Mouse (Mus musculus): Measurements from ENCODE around the gene Gm20403. TPM values are rescaled to one million over a fixed set of nuclear protein-coding genes. Genes with fewer than 3 reads are reported as not detected.

The Gm20403 gene
- polyA plus RNA-seq (2016; fragmentation: Nextera tagmentation; extraction: Ambion mirVana): not detected in 2 replicates

GRCm38 (mm10) chr12:54986052-54986717 is at the start of gene Gm20403:
Gene Gm20403 (minus strand): TSS chr12:54986529.
- Histone ChIP-seq H3K27me3 (no peaks in the 10 kb centered on the region), H3K4me1 (replicated peaks) (peaks cover 6% of the 10 kb centered on the region; the same call in 1 of the 2 replicates), H3K9ac (replicated peaks) (peak within 1 kb of the TSS; percentile 93), H3K4me2 (peak within 1 kb of the TSS; percentile 84), H3K9me3 (no peaks in the 10 kb centered on the region), H3K4me3 (replicated peaks) (peak within 1 kb of the TSS; percentile 90), H3K36me3 (peaks cover 5% of the 10 kb centered on the region; the same call in 1 of the 2 replicates), H3K27ac (peak within 1 kb of the TSS; percentile 92)
- under 1% methylated on average over 36 of the region's 60 CpGs for WGBS
- 0 out of 2 replicates have a peak, but pooled peaks have one; percentile 52 for ATAC-seq (ENCODE audit: insufficient number of reproducible peaks, insufficient read depth, low FRiP score, low TSS enrichment, low read depth)

GRCm38 (mm10) chr12:55027088-55027487 is 40.8 kb upstream of the Gm20403 start:
- no peak for ATAC-seq (ENCODE audit: insufficient number of reproducible peaks, insufficient read depth, low FRiP score, low TSS enrichment, low read depth)
- H3K27me3 ChIP-seq: no peaks in the 10 kb centered on the region

GRCm38 (mm10) chr12:55023284-55023683 is 37.0 kb upstream of the Gm20403 start:
- H3K4me2 ChIP-seq: no peak overlapping the region
- no peak overlapping the region for H3K27ac ChIP-seq
- WGBS: 67% methylated on average over 2 of the region's 2 CpGs
- H3K4me1 ChIP-seq (replicated peaks): no peaks in the 10 kb centered on the region
- no peaks in the 10 kb centered on the region for H3K36me3 ChIP-seq
- no peak overlapping the region for H3K9ac ChIP-seq (replicated peaks)
- no peaks in the 10 kb centered on the region for H3K9me3 ChIP-seq
- H3K4me3 ChIP-seq (replicated peaks): no peak overlapping the region
- no peak for ATAC-seq (ENCODE audit: insufficient number of reproducible peaks, insufficient read depth, low FRiP score, low TSS enrichment, low read depth)
- no peaks in the 10 kb centered on the region for H3K27me3 ChIP-seq

More at GRCm38 (mm10) chr12:55027088-55027487, 40.8 kb upstream of the Gm20403 start:
- Histone ChIP-seq H3K4me2 (no peak overlapping the region), H3K27ac (no peak overlapping the region), H3K36me3 (no peaks in the 10 kb centered on the region), H3K4me1 (replicated peaks) (no peaks in the 10 kb centered on the region), H3K9ac (replicated peaks) (no peak overlapping the region), H3K4me3 (replicated peaks) (no peak overlapping the region), H3K9me3 (no peaks in the 10 kb centered on the region)
- WGBS: 22% methylated on average over 3 of the region's 3 CpGs

GRCm38 (mm10) chr12:55019421-55019877 is 33.1 kb upstream of the Gm20403 start:
- Histone ChIP-seq H3K4me3 (replicated peaks) (no peak overlapping the region), H3K36me3 (no peaks in the 10 kb centered on the region), H3K4me2 (no peak overlapping the region), H3K4me1 (replicated peaks) (peaks cover 11% of the 10 kb centered on the region; the same call in 1 of the 2 replicates), H3K9me3 (no peaks in the 10 kb centered on the region), H3K9ac (replicated peaks) (no peak overlapping the region), H3K27me3 (no peaks in the 10 kb centered on the region), H3K27ac (no peak overlapping the region)
- WGBS: 79% methylated on average over 7 of the region's 7 CpGs
- ATAC-seq (ENCODE audit: insufficient number of reproducible peaks, insufficient read depth, low FRiP score, low TSS enrichment, low read depth): no peak

- Histone ChIP-seq H3K4me3 (replicated peaks) (no peak overlapping the region), H3K4me2 (no peak overlapping the region), H3K27ac (0 out of 2 replicates have a peak overlapping the region, but pooled peaks have one; percentile 4), H3K9me3 (no peaks in the 10 kb centered on the region), H3K36me3 (no peaks in the 10 kb centered on the region), H3K9ac (replicated peaks) (no peak overlapping the region), H3K4me1 (replicated peaks) (peaks cover 11% of the 10 kb centered on the region; the same call in 1 of the 2 replicates), H3K27me3 (no peaks in the 10 kb centered on the region)
- 34% methylated on average over 9 of the region's 9 CpGs for WGBS
- ATAC-seq (ENCODE audit: insufficient number of reproducible peaks, insufficient read depth, low FRiP score, low TSS enrichment, low read depth): no peak
Observed at GRCm38 (mm10) chr12:55017119-55017721, 30.9 kb upstream of the Gm20403 start.

DNA sequence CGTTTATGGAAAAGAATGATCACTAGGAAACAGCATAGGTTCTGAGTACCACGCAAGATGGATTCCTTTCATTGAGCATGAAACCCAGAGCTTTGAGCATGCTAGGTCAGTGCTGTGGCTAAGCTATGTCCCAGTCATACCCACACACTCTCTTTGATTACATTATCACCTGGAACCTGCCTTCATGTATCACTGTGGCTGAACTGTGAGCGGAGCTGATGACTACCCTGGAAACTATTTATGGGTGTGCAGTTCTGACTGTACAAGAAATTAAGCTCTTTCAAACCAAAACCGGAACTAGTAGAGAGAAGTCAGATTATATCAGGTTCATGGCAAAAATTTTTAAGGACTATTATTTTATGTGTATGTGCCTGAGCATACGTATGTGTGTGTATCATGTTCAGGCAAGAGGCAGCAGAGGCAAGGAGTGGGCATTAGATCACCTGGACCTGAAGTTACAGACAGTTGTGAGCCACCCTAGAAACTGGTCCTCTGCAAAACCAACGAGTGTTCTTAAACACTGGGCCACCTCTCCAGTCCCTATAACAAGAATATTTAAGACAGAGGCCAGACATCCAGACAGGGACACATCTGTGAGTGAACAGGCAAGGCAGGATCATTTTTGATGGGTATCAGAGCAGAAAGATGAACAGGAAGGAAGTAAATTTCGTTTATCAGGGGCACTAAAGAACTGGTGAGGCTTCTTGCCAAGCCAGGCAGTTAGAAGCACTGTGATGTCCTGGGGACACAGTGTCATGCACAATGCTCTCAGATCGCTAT is 30.2 kb upstream of the Gm20403 start:
- WGBS: 64% methylated on average over 8 of the region's 8 CpGs
- no peak overlapping the region for H3K4me3 ChIP-seq (replicated peaks)
- H3K27me3 ChIP-seq: no peaks in the 10 kb centered on the region
- 0 out of 2 replicates have a peak overlapping the region, but pooled peaks have one; percentile 4 for H3K27ac ChIP-seq
- ATAC-seq (ENCODE audit: insufficient number of reproducible peaks, insufficient read depth, low FRiP score, low TSS enrichment, low read depth): no peak
- H3K36me3 ChIP-seq: no peaks in the 10 kb centered on the region
- no peaks in the 10 kb centered on the region for H3K9me3 ChIP-seq
- no peak overlapping the region for H3K9ac ChIP-seq (replicated peaks)
- no peak overlapping the region for H3K4me2 ChIP-seq
- H3K4me1 ChIP-seq (replicated peaks): peaks cover 11% of the 10 kb centered on the region; the same call in 1 of the 2 replicates

DNA sequence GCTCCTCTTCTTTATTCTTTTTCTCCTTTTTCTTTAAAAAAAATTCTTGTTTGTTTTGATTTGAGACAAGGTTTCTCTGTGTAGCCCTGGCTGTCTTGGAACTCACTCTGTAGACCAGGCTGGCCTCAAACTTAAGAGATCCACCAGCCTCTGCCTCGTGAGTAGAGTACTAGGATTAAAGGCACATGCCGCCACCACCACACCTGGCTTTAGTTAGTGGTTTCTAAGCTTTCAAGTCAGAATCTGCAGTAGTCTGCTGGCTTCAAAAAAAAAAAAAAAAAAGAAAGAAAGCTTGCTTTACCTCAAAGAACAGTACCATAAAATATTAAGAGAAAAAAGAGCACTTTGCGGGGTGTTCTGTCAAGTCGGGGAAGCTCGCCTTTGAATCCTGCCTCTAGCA is 29.1 kb upstream of the Gm20403 start:
- H3K4me2 ChIP-seq: no peak overlapping the region
- H3K4me1 ChIP-seq (replicated peaks): peaks cover 11% of the 10 kb centered on the region; the same call in 1 of the 2 replicates
- 18% methylated on average over 5 of the region's 5 CpGs for WGBS
- no peak overlapping the region for H3K27ac ChIP-seq
- no peak overlapping the region for H3K9ac ChIP-seq (replicated peaks)
- H3K36me3 ChIP-seq: no peaks in the 10 kb centered on the region
- H3K27me3 ChIP-seq: no peaks in the 10 kb centered on the region
- no peaks in the 10 kb centered on the region for H3K9me3 ChIP-seq
- no peak overlapping the region for H3K4me3 ChIP-seq (replicated peaks)
- no peak for ATAC-seq (ENCODE audit: insufficient number of reproducible peaks, insufficient read depth, low FRiP score, low TSS enrichment, low read depth)

DNA sequence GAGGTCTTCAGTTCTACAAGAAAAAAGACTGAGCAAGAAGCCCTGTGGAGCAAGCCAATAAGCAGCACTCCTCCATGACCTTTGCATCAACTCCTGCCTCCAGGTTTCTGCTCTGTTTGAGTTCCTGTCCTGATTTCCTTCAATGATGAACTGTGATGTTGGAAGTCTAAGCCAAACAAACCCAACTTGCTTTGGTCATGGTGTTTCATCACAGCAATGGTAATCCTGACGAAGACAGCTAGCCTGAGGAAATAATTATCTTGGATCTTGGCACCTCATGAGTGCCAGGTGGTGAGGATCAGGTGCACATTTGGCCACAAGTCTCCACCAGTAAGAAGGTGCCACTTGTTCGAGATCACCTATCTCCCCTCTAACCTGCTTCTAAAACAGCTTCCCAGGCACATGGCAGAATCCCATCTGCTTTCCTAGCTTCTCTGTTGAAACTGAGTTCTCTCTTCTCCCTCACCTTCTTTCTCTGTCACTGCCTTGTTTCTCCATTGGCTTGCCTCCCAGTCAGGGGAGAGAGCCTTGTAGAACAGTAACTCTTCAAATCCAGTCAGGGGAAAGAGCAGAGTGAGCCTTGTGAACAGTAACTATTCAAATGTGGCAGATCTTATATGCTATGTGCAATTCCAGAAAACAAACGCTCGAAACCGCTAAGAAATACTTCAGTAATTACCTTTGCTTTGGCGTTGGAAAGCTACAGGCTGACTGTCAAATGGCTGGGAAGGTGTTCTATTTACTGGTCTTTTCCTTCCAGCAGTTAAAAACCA is 27.5 kb upstream of the Gm20403 start, which contains the start of gene Baz1a:
Gene Baz1a (minus strand): TSS at position 723 of the 773 bp plus-strand sequence.
- Histone ChIP-seq H3K9me3 (no peaks in the 10 kb centered on the region), H3K4me3 (replicated peaks) (no peak within 1 kb of the TSS), H3K4me2 (no peak within 1 kb of the TSS), H3K9ac (replicated peaks) (no peak within 1 kb of the TSS), H3K27ac (no peak within 1 kb of the TSS), H3K4me1 (replicated peaks) (peaks cover 11% of the 10 kb centered on the region; the same call in 1 of the 2 replicates), H3K36me3 (no peaks in the 10 kb centered on the region), H3K27me3 (no peaks in the 10 kb centered on the region)
- WGBS: 84% methylated on average over 6 of the region's 6 CpGs
- no peak for ATAC-seq (ENCODE audit: insufficient number of reproducible peaks, insufficient read depth, low FRiP score, low TSS enrichment, low read depth)

DNA sequence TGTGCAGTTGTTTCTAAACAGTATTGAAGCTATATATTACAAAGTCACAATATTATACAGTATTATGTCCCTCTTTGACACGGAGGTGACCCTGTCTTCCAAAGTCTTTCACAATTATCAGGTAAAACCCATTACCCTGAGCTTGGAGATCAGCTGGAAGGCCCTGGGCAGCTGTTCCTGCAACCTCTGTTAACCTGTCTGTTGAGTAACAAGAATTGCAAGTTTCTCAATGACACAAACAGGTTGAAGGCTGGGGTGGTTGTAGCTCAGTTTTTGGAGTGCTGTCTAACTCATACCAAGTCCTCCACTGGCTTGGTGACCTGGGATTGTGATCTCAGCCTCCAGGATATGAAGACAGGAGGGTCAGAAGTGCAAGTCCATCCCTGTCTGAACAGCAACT is 26.7 kb upstream of the Gm20403 start:
- Histone ChIP-seq H3K4me1 (replicated peaks) (peaks cover 11% of the 10 kb centered on the region; the same call in 1 of the 2 replicates), H3K9me3 (no peaks in the 10 kb centered on the region), H3K9ac (replicated peaks) (no peak overlapping the region), H3K36me3 (no peaks in the 10 kb centered on the region), H3K4me3 (replicated peaks) (no peak overlapping the region), H3K4me2 (no peak overlapping the region), H3K27ac (no peak overlapping the region), H3K27me3 (no peaks in the 10 kb centered on the region)
- 79% methylated on average over 1 of the region's 1 CpGs for WGBS
- no peak for ATAC-seq (ENCODE audit: insufficient number of reproducible peaks, insufficient read depth, low FRiP score, low TSS enrichment, low read depth)

DNA sequence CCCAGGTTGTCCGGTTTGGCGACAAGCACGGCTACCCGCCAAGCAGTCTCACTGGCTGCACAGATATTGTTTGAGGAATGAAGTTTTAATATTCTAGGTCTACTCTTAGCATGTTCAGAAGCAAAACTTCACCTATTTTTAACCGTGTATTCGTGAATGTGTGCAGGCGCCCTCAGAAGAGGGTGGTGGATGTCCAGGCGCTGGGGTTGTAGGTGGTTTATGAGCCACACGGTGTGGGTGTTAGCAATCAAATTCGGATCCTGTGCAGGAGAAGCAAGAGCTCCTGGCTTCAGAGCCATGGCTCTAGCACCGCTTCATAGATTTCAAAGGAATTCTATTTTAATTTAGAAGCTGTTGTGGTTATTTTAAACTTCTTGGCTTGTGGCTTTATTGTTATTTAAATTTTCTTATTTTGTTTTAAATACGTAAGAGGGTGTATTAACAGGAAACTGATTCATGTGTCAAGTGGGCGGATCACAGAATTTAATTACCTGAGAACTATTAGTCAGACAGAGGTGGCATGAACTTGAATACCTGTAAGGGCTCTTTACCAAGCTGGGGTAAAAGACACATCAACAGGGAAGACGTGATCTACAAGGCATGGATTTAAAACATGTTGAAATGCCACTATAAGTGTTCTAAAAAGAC is 21.2 kb upstream of the Gm20403 start:
- H3K27ac ChIP-seq: no peak overlapping the region
- H3K36me3 ChIP-seq: no peaks in the 10 kb centered on the region
- no peaks in the 10 kb centered on the region for H3K27me3 ChIP-seq
- no peaks in the 10 kb centered on the region for H3K4me1 ChIP-seq (replicated peaks)
- H3K9ac ChIP-seq (replicated peaks): no peak overlapping the region
- H3K4me3 ChIP-seq (replicated peaks): no peak overlapping the region
- peaks cover 5% of the 10 kb centered on the region; the same call in 1 of the 2 replicates for H3K9me3 ChIP-seq
- no peak overlapping the region for H3K4me2 ChIP-seq
- ATAC-seq (ENCODE audit: insufficient number of reproducible peaks, insufficient read depth, low FRiP score, low TSS enrichment, low read depth): no peak
- WGBS: 80% methylated on average over 14 of the region's 14 CpGs

Measured in limb, embryonic 12.5 days (tissue).